Mouse (Mus musculus): ENCODE measurements around the gene Dnajc12.
"Not testable (repeated sequence)": the region's sequence is repeated elsewhere in the genome, so short reads cannot be mapped to it uniquely, and the experiment has no call there.

Gene Dnajc12

DNA sequence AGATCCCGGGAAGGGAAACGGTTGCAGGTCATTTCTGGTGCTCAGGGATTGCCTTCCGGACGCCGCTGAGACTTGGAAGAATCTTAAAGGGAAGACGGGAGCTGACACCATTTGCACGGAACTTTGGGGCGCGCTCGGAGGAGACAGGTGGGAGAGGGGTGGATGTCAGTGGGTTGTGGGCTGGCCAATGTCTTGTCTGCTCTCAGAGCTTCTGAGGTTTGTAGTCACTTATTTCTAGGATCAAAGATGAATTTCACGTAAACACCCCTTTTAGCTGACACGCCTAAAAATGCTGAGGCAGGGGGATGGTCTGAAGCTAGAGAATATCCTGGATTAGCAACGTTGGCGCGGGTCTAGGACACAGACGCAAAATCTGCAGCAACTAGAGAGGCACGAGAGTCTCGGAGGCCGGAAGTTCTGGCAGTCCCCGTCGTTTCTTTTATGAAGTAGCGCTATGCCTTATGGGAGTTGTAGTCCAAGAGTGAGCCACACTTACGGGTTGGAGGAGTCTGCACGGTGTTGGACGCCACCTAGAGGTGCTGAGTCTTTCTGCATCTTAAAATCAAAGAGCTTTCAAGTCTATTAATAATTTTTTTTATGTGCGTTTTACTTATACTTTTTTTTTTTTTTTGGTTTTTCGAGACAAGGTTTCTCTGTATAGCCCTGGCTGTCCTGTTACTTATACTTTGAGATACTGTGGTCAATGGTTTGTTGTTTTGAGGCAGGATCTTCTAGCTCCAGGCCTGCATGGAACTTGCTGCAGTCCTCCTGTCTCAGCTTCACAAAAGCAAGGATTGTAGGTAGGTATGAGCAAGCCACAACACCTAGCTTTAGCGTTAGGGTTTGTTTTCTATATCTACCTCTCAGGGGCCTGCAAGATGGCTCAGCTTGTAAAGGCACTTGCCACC, at the start of gene Dnajc12:
Gene Dnajc12 (plus strand): TSS at position 72 of the 908 bp plus-strand sequence.
- CTCF ChIA-PET: no interaction called here

DNA sequence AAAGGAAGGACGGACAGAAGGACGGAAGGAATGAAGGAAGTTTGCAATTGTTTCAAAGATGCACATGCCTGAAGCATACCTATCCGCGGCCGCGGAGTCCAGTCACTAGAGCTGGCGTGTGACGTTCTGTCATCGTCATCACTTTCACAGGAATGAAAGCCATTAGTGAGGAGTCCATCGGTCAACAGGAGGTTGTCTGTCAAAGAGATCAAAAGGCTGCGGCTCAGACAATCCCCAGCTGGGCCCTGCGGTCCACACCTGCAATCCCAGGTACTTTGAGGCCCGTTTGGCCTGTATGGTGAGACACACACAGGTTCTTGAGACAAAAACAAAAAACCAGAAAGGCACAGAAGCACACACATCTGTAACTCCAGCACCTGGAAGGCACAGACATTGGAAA, 45.3 kb upstream of the Dnajc12 start:
- CTCF ChIA-PET: no interaction called here

DNA sequence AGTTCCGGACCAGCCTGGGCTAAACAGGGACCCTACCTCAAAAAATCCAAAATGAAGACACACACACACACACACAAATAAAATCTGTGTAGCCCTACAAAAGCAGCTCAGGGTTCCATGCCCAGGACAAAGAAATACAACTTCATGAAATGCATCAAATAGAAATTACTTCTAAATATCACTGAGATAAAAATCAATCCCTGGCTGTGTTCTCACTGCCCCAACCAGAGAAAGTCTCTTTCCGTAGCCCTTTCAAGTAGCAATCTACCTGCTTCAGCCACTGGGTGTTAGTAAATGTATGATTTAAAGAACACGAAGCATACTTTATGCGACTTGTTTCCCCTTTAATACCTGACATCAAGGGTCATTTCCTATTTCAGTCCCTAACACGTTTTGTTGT, 44.9 kb upstream of the Dnajc12 start:
- CTCF ChIA-PET: interaction anchor here (1.2 kb wide), 1 partner anchor 15 kb away, joined by 10 read pairs; no protein-coding TSS in a partner anchor

DNA sequence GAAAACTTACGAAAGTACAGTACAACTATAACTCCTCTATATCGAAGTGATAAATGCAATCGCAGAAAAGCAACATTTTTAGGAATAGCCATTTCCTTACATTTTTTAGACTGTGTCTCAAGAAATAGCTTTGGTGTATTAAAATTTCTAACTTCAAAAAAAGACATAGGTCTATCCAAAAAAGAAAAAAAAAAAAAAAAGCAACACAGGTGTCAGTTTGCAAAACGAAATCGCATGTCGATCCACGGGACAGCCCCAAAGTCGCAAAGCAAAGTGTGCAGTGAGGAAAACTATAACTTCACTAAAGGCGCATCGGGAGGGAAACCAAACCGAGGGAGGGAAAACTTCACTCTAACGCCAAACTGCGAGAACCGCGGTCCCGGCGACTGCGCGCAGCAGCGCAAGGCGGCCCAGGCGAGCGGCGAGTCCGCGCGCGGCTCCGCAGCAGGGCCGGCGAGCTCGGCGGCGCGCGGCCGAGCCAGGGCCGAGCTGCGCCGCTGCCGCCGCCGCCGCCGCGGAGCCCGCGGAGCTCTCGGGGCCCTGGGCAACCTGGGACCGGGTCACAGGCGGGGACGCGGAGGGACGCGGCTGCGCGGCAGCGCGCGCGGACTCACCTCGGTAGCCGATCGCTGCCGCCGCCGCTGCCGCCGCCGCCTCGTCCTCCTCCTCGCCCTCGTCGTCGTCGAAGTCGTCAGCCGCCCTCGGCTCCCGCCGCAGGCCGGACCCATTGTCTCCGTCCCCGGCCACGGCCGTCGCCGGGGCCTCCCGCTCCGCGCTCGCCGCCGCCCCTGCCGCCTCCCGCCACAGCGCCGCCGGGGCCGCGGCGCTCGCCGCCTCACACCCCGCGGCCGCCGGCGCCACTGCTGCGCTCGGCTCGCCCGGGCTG, 44.0 kb upstream of the Dnajc12 start:
- CTCF ChIA-PET: interaction anchor here (1.2 kb wide), 1 partner anchor 16 kb away, joined by 10 read pairs; no protein-coding TSS in a partner anchor

DNA sequence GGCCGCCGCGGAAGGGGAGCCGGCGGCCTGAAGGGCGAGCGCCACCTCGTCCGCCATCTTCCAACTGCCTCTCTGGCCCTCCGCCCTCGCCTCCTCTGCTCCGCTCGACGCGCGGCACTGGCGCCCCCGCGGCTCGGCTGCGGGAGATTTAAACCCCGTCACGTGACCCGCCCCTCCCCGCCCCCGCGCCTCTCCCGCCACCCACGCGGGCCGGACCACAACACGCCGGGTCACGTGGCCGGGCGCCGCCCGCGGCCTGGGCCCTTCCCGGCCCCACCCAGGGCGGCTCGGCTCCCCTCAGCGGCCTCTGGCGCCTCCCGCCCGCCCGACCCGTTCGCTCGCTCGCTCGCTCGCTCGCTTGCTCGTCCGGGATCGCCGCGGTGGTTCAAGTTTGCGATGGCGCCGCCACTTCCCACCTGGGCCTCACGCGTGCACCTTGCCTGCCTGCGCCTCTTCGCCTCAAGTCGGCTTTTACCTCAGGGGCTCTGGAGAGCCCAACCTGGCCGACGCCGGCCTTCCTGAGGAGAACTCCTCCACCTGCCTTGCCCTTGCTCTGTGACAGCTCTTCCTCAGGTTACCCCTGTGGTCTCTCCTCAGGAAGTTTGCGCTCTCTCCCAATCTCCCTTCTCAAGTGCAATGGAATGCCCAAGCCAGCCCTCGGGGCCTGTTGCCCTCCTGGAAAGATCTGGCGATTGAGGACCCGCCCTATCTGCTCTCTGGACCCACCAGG, 43.2 kb upstream of the Dnajc12 start:
- CTCF ChIA-PET: no interaction called here

DNA sequence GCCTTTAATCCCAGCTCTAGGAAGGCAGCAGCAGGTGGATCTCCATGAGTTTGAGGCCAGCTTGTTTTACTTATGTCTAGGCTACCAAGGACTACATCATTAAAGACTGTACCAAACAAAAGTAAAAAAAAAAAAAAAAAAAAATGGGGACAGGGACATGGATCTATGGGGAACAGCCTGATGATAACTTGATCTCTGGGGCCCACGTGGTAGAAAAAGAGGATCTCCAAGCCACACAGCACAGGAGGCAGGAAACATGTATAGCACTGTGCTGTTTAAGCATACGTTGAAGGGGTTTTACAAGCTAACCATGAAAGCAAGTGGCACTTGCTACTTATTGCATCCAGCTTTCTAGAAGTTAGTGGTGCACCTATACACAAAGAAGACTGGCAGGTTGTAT, 40.9 kb upstream of the Dnajc12 start:
- CTCF ChIA-PET: no interaction called here

DNA sequence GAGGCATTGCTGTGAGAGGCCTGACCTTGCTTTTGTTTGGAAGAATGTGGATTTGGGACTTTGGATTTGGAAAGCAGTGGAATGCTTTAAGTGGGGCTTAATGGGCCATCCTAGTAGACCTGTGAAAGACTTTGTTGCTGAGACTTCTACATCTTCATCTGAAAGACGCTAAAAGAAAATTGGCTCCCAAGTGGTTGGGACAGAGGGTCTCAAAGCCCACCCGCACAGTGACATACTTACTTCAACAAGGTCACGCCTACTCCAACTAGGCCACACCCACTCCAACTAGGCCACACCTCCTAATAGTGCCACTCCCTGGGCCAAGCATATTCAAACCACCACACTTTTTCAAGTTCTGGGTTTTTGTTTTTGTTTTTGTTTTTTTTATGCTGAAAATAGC, 37.5 kb upstream of the Dnajc12 start:
- CTCF ChIA-PET: no interaction called here

DNA sequence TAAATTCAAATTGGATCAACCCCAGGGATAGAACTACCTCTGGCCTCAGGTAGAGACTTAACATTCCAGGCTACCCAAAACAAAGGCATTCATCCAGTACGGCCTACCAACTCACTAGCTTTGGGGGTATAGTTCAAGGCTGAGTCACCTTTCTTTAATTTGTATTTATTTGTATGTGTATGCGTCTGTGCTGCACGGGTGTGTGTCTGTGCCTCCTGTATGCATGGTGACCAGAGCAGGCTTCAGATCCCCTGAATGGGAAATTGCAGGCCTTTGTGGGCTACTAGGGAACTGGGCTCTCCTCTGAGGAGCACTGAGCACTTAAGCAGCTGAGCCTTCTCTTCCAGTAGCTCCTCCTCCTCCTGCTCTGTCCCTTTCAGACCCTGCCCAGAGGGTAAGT, 34.0 kb upstream of the Dnajc12 start:
- CTCF ChIA-PET: no interaction called here

DNA sequence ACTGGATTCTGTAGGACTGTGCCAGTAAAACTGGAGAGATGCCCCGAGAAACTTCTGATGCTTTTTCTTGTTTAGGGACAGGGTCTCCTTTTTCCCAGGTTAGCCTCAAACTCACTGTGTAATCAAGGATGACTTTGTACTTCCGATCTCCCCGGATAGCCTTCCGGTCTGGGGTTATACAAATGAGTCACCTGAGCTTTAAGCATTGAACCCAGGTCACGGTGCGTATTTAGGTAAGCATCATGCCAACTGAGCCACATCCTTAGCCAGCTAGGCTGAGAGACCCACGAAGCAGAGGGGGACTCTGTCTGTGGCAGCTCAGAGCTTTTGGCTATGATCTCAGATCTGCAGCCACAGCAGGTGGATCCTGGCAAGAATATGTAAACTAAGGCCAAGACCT, 31.6 kb upstream of the Dnajc12 start:
- CTCF ChIA-PET: no interaction called here

DNA sequence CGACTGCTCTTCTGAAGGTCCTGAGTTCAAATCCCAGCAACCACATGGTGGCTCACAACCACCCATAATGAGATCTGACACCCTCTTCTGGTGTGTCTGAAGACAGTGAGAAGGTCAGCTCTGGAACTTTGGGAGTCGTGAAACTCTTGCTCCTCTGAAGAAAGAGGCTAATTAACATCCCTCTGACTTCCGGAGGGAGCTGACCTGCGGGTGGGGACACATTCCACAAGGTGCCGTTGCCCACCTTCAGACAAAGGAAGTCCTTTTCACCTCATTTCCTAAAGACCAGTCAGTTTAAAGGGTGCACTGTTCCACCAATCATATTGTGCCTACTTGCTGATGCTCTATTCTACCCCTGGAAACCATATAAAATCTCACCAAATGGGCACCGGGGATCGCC, 31.1 kb upstream of the Dnajc12 start:
- CTCF ChIA-PET: not testable (repeated sequence)

DNA sequence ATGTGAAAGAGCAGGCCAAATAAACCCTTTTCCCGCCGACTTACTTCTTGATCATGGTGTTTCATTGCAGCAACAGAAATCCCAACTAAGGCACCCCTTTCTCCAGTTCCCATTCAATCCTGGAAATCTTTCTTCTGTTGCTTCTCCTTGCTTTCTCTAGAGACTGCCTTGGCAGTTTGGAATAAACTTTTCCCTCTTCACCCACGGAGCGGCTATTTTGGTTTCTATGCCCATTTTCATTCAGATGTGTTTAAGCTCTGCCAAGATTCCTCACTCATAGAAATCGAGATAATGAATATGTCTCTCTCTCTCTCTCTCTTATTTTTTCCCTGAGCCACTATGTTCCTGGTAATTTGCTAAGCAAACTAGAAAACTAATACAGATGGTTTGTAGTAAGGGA, 30.1 kb upstream of the Dnajc12 start:
- CTCF ChIA-PET: no interaction called here

DNA sequence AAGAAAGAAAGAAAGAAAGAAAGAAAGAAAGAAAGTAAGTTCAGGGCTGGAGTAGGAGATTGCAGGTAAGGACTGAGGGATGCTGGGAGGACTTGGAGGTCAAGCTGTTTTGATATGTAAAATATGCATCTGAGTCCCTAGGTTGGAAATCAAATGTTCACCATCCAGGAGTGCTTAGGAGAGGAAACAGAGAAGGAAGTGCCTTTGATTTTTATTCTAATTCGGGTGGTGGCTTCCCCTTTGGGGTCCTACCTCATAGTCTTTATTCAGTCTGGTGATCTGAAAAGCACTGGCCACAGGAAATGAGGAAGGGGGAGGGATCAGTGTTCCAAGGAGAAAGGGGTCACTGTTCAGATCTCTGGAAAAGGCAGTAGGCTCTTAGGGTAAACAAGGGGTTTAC, 21.7 kb upstream of the Dnajc12 start:
- CTCF ChIA-PET: interaction anchor here (0.7 kb wide), 1 partner anchor 112 kb away, joined by 4 read pairs; no protein-coding TSS in a partner anchor

DNA sequence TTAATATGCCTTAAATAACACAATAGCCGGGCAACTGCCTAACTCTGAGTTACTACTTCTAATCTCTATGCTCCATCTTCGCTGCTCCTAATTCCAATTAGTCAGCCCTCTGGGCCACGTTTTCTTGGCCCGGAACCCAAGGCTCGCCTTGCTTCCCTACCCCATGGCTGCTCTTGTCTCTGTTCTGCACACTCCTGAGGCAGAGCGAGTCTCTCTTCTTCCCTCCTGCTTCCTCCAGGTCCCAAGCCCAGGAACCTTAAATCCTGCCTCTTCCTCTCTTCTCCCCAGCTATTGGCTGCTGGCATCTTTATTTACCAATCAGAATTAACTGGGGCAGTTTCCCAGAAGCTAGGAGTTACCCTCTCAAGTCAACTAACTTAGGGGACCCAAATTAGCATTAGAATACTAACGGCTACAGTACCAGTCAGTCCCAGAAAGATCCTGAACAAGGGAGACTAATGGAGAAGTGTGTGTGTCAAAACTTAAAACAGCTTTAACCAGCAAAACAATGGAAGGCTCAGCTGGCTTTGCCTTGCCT, 16.3 kb upstream of the Dnajc12 start:
- CTCF ChIA-PET: interaction anchor here (0.5 kb wide), 1 partner anchor 35 kb away, joined by 3 read pairs; no protein-coding TSS in a partner anchor

DNA sequence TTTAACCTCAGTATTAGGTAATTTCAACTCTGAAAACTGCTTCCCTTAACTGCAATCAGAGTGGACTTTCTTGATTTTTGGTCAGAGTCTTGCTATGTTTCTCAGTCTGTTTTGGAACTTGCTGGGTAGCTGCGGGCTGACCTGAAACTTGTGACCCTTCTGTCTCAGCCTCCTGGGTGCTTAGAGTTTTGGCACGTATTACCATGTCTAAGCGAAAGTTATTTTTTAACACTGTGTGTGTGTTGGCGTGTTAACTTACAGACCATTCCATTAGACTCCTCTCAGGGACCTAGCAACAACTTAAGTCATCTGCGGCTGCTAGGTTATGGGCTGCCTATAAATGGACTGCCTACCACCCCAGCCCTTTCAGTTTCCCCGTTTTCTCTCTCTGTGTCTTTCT, 14.9 kb upstream of the Dnajc12 start:
- CTCF ChIA-PET: no interaction called here

DNA sequence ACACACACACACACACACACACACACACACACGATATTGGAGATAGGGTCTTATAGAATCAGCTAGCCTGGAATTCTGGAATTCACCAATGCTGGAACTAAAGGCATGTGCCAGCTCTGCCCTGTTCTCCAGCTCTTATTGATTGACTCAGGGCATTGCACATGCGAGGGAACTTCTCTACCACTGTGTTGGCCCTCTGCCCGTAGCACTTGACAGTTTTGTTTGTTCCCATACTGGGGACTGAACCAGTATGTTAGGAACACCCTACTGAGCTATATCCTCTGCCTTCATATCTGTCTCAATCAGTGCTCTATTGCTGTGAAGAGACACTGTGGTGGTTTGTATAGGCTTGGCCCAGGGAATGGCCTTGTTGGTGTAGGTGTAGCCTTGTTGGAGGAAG, 14.2 kb upstream of the Dnajc12 start:
- CTCF ChIA-PET: no interaction called here

DNA sequence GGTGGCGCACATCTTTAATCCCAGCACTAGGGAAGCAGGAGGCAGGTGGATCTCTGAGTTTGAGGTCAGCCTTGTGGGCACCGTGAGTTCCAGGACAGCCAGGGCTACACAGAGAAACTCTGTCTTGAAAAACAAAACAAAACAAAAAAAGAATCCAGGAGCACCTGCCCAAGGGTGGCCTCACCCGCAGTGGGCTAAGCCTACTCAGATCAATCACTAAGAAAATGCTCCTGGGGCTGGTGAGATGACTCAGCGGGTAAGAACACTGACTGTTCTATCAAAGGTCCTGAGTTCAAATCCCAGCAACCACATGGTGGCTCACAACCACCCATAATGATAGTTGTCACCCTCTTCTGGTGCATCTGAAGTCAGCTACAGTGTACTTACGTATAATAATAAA, 5.9 kb upstream of the Dnajc12 start:
- CTCF ChIA-PET: no interaction called here

DNA sequence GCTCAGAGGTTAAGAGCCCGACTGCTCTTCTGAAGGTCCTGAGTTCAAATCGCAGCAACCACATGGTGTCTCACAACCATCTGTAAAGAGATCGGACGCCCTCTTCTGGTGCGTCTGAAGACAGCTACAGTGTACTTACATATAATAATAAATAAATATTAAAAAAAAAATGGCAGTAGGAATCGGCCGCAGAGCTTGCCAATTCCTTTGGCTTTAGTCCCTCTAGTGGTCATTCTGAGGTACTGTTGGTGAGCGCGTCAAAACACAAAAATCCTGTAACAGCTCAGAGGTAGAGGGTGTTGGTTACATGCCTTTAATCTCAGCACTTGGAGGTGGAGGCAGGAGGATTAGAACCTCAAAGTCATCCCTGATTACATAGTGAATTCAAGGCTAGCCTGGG, 4.8 kb upstream of the Dnajc12 start:
- CTCF ChIA-PET: interaction anchor here (0.5 to 0.6 kb wide), 2 partner anchors 48 to 219 kb away, joined by 3 read pairs; no protein-coding TSS in a partner anchor

DNA sequence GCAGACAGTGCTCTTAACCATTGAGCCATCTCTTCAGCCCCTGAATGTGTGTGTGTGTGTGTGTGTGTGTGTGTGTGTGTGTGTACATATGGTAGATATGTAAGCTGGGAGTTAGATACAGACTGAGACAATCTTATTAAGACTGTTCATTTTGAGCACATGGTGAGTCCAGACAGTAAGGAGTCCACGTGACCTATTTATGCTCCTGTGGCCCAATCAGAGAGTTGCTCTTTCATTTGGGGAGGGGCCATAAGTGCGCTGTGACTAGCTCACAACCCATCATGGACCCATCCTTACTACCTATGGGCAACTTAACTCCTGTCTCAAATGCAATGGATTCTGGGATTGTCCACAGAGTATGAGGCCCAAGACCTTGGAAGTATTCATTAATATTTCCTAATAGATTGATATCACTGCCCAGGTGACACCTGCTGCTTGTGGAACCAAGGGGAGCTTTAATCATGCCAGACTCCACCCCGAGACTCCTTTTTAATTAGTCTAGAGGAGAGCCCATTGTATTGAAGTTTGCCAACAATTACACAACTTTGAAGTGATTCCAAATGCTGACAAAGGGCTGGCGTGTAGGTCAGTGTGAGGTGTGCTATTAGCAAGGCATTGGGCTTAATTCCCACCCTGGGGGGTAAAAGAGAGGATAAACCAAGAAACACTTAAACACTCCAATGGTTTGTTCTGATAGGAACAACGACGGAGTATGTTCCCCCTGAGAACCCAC, 3.1 kb upstream of the Dnajc12 start:
- CTCF ChIA-PET: no interaction called here

DNA sequence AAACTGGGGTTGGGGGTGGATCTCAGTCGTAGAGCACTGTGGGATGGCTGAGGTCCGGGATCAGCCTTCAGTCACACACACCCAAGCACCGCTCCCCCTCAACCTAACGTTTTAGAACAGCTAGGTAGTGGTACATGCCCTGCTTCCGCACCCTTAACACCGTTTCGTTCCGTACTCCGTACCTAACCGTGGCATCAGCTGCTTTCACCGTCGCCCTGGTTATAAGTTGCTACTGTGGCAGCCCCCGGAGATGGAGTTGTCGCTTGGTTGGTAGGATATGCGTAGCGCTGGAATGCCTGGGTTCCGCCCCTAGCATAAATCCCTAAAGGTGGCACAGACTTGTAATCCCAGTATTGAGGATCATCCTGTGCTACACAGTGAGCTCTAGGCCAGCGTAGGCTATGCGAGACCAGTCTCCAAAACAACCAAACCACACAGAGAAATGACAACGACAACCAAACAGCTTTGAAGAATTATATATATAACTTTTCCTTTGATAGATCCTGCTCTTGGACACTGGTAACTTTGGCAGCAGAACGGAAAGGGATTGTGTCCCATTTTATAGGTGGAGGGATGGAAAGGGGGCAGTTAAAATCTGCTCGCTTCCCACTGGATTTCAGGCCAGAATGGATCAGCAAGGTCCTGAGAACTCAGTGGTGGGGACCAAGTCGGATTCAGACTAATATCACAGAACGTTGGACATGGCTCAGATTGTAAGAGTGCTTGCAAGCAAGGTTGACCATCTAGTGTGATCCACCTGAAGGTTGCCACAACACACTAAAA, 554 bp upstream of the Dnajc12 start, which contains the start of gene Sirt1:
Gene Sirt1 (minus strand): TSS at position 207 of the 783 bp plus-strand sequence.
- CTCF ChIA-PET: interaction anchor here (1.0 kb wide), 1 partner anchor 13 kb away, joined by 3 read pairs; no protein-coding TSS in a partner anchor

DNA sequence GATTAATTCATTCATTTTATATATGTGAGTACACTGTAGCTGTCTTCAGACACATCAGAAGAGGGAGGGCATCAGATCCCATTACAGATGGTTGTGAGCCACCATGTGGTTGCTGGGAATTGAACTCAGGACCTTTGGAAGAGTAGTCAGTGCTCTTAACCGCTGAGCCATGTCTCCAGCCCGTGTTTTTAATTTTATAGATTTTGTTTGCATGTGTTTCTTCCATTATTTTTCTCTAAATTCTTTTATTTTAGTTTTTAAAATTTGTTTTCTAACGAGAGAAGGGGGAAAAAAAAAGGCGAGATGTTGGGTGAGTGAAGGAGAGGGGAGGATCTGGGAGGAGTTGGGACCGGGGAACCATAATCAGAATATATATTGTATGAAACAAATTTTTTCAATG, 3.7 kb downstream of the Dnajc12 start:
- CTCF ChIA-PET: not testable (repeated sequence)

All from spleen, embryonic (tissue).